Mouse (Mus musculus) midbrain, postnatal 0 days (tissue): ENCODE results near the gene Gga3. TPM values are rescaled to one million over a fixed set of nuclear protein-coding genes. Genes with fewer than 3 reads are reported as not detected.
A peak's percentile ranks its signal among the peaks of the same experiment; 100 is the strongest.

Source experiments
- ATAC-seq: fragments of 200-750 bp; cut with Nextera tagmentation; 2 replicates; pipeline ENCODE4 v1.8.0; 2017; ENCODE audit warnings: moderate number of reproducible peaks, mild to moderate bottlenecking, moderate TSS enrichment, moderate library complexity; ENCODE audit not compliant: low FRiP score
- DNase-seq: peaks from one replicate; pipeline ENCODE4 v3.0.0-alpha.2; 2015; ENCODE audit warnings: low spot score
- H3K27ac ChIP-seq: fragments of 300-500 bp; sonication (generic); 2 replicates; pipeline ENCODE4 v1.5.1; 2014; ENCODE audit warnings: low read depth, mild to moderate bottlenecking, low read length, mixed read lengths
- H3K27me3 ChIP-seq: fragments of 300-500 bp; sonication (generic); 2 replicates; pipeline ENCODE4 v1.6.1; 2014; ENCODE audit warnings: low read length, control low read depth, mixed read lengths; ENCODE audit not compliant: insufficient read depth
- H3K36me3 ChIP-seq: fragments of 300-500 bp; sonication (generic); 2 replicates; pipeline ENCODE4 v1.6.1; 2014; ENCODE audit warnings: low read length, control low read depth, mixed read lengths; ENCODE audit not compliant: insufficient read depth
- H3K4me1 ChIP-seq: fragments of 300-500 bp; sonication (generic); 2 replicates; pipeline ENCODE4 v1.6.1; 2014; ENCODE audit warnings: mild to moderate bottlenecking, control low read depth, antibody characterized with exemption, low read length, mixed read lengths; ENCODE audit not compliant: insufficient read depth
- H3K4me2 ChIP-seq: fragments of 300-500 bp; sonication (generic); 2 replicates; pipeline ENCODE4 v1.6.1; 2014; ENCODE audit warnings: low read depth, mild to moderate bottlenecking, low read length, mixed read lengths; ENCODE audit not compliant: poor library complexity, severe bottlenecking
- H3K4me3 ChIP-seq: fragments of 300-500 bp; sonication (generic); 2 replicates; pipeline ENCODE4 v1.5.1; 2014; ENCODE audit warnings: low read depth, mild to moderate bottlenecking, low read length, moderate library complexity
- H3K9ac ChIP-seq: fragments of 300-500 bp; sonication (generic); replicated peaks from 2 replicates; pipeline ENCODE4 v1.6.1; 2014; ENCODE audit warnings: mild to moderate bottlenecking, low read length, moderate library complexity, mixed read lengths; ENCODE audit not compliant: poor library complexity, severe bottlenecking
- H3K9me3 ChIP-seq: fragments of 300-500 bp; sonication (generic); 2 replicates; pipeline ENCODE4 v1.6.1; 2016; ENCODE audit warnings: low read length, control low read depth
- CTCF ChIP-seq: IDR thresholded peaks from 2 replicates; pipeline ENCODE4 v1.5.1; 2016; ENCODE audit warnings: antibody characterized with exemption, mild to moderate bottlenecking
- WGBS: fragments of 180-500 bp; shearing (Covaris S2); extraction: QIAGEN DNeasy Blood & Tissue Kit; methylation state at CpG from one replicate; pipeline ENCODE4 v1.1.7; 2014; 5-methylcytosine and 5-hydroxymethylcytosine counted together
- polyA plus RNA-seq: library from polyadenylated mRNA; unstranded; fragments of >200 nt; fragmentation: Nextera tagmentation; extraction: Ambion mirVana; gene quantifications from 2 replicates; pipeline ENCODE4 v1.2.1, GENCODE M21; 2015
- total RNA-seq: library from RNA; depleted of rRNA; stranded (reverse); fragments of >200 nt; gene quantifications from 2 replicates; pipeline ENCODE4 v1.2.3, GENCODE M21; 2014

Gga3 gene
- total and polyA plus RNA-seq, 2 experiments from 2014 or later: 20.5 to 34.5 TPM

DNA sequence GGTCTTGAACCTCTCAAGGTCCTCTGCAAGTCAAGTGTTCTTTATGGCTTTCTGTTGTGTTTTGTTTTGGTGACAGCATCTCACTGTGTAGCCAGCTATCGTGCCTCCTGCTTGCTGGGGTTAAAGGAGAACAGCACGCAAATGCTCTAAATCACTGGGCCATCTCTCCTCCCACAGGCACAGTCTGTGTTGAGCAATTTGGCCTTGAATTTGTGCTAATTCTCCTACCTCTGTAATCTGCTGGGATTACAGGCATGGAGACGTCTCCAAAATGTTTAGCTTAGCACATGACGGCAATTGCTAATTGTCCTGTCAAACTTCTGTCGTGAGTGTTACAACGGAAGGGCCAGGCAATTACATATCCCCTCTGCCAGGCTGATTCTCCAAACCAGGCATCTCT lies 7.3 kb upstream of the Gga3 start:
- H3K27me3 ChIP-seq: no peaks in the 10 kb centered on the region
- no peak overlapping the region for H3K4me2 ChIP-seq
- no peaks in the 10 kb centered on the region for H3K4me1 ChIP-seq
- ATAC-seq (no peak), DNase-seq (no peak)
- no peak for TF ChIP-seq CTCF
- WGBS: 67% methylated on average over 6 of the region's 6 CpGs
- no peak overlapping the region for H3K27ac ChIP-seq
- H3K36me3 ChIP-seq: peaks cover 30% of the 10 kb centered on the region
- H3K9ac ChIP-seq: 0 out of 2 replicates have a peak overlapping the region, but pooled peaks have one; percentile 8
- H3K9me3 ChIP-seq: no peaks in the 10 kb centered on the region
- H3K4me3 ChIP-seq: no peak overlapping the region

DNA sequence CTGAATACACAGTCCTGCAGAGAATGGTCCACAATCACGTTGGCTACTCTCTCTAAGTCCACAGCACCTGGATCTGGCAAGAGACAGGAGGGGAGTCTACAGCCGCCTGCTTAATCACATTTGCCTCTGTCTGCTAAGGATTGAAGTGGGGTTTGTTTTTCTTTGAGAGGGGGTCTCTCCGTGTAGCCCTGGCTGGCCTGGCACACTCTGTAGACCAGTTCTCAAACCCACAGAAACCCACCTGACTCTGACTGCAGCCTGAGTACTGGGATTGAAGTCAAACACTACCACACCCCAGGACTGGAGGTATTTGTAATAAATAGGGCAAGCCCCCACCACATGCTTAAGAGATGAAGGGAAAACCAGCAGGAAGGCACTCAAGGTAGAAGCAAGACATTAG lies 5.7 kb upstream of the Gga3 start:
- DNase-seq (no peak), ATAC-seq (no peak)
- Histone ChIP-seq H3K36me3 (peaks cover 21% of the 10 kb centered on the region), H3K4me2 (no peak overlapping the region), H3K9me3 (no peaks in the 10 kb centered on the region), H3K9ac (no peak overlapping the region), H3K27me3 (no peaks in the 10 kb centered on the region), H3K4me3 (no peak overlapping the region), H3K27ac (no peak overlapping the region), H3K4me1 (no peaks in the 10 kb centered on the region)
- TF ChIP-seq CTCF: no peak
- 77% methylated on average over 3 of the region's 3 CpGs for whole genome bisulfite sequencing

DNA sequence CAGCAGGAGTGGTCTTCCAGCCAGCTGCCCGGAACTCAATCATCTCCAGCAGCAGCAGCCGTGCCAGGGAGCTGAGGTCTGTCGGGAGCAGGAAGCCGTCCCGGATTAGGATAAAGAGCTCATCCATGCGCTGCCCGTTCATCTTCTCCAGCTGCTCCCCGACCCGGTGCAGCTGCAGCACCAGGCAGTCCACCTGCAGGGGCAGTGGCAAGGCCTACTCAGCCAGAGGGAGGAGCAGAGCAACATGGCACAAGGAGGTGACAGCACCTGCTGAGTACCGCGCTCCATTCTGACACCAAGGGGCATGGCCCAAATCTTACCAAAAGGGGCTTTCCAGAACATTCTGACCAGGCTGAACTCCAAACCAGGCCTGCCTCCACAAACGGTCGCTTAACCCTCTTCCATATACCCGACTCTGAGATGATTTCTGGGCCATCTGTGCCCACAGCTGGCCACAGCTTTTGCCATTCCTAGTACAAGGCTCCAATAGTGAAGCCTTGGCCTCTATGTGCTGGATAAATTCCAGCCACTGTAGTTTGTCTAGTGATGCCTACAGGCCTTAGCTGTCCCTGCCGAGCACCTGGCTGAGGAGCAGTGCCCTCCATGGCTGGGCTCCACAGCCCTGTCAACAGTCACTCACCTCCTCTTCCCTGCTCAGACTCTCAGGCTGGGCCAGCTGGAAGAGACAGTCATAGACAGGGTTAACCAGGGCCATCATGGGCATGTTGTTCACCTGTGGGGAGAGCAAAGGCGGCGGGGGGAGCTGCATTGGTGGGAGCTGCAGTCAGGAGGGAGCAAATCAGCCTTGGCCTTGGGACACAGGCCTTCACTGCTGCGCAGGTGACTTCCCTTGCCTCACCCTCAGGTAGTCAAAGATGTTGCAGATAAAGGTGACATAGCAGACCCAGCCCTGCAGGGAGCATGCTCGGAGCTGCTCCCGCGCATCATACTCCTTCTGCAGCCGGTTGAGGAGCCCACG lies 4.9 kb upstream of the Gga3 start:
- Histone ChIP-seq H3K9ac (no peak overlapping the region), H3K36me3 (peaks cover 19% of the 10 kb centered on the region), H3K4me1 (no peaks in the 10 kb centered on the region), H3K27ac (no peak overlapping the region), H3K27me3 (no peaks in the 10 kb centered on the region), H3K9me3 (no peaks in the 10 kb centered on the region), H3K4me2 (no peak overlapping the region), H3K4me3 (no peak overlapping the region)
- no peak for TF ChIP-seq CTCF
- WGBS: 75% methylated on average over 23 of the region's 23 CpGs
- ATAC-seq (no peak), DNase-seq (peak; percentile 73)

DNA sequence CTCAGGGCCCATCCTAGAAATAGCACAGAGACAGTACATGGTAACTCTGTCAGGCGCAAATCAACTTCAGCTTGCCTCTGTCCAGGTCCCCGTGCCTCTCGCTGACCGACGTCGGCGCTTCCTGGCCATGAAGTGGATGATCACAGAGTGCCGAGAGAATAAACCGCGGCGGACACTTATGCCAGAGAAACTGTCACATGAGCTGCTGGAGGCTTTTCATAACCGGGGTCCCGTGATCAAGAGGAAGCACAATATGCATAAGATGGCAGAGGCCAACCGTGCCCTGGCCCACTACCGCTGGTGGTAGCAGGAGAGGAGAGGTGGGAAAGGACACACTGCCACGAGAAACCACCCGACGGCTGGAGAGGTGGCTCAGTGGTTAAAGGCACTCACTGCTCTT lies 2.9 kb upstream of the Gga3 start:
- Histone ChIP-seq H3K4me2 (no peak overlapping the region), H3K27ac (no peak overlapping the region), H3K9ac (no peak overlapping the region), H3K4me3 (no peak overlapping the region), H3K27me3 (no peaks in the 10 kb centered on the region), H3K4me1 (peaks cover 5% of the 10 kb centered on the region), H3K9me3 (no peaks in the 10 kb centered on the region), H3K36me3 (peaks cover 19% of the 10 kb centered on the region)
- 95% methylated on average over 18 of the region's 18 CpGs for WGBS
- ATAC-seq (no peak), DNase-seq (no peak)
- TF ChIP-seq CTCF: no peak

DNA sequence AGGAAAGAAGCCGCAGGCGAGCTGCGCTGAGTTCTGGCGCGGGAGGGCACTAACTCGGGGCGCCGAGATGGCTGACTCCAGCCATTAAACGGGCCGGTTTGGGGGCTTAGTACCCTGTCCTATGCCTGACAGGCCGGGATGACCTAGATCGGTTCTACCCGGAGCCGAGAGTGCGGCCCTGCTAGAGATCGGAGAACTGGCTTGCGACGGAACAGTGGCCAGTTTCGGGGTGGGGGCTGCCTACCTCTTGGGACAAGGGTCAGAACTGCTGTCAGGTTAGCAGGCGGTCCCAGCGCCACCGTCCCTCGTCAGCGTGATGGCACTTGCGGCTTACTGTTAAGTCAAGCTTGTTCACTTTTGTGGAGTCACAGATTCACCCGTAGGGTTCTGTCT lies 449 bp upstream of the Gga3 start:
- Histone ChIP-seq H3K9me3 (no peaks in the 10 kb centered on the region), H3K36me3 (peaks cover 16% of the 10 kb centered on the region), H3K27me3 (no peaks in the 10 kb centered on the region), H3K9ac (peak overlapping the region; percentile 99), H3K4me1 (peaks cover 5% of the 10 kb centered on the region), H3K4me3 (peak overlapping the region; percentile 85), H3K27ac (peak overlapping the region; percentile 94), H3K4me2 (peak overlapping the region; percentile 93)
- 1% methylated on average over 25 of the region's 26 CpGs for WGBS
- DNase-seq (no peak), ATAC-seq (peak; percentile 39)
- no peak for TF ChIP-seq CTCF

DNA sequence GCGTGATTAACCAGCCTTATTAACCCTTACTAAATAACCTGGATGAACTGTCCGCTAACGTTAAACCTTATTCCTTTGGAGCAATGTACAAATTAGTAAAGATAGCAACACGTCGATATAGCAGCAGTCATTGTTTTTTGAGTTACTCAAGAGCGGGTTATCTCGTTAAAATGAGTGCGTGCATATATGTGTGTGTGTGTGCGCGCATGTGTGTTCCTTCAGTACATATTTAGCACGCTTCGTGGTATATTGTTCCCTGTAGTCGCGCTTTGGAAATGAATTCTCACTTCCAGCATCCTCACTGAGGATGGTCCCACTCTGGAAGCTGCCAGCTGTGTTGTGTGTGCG lies 749 bp downstream of the Gga3 start:
- Histone ChIP-seq H3K4me1 (peaks cover 5% of the 10 kb centered on the region), H3K4me2 (peak overlapping the region; percentile 93), H3K4me3 (peak overlapping the region; percentile 85), H3K27me3 (no peaks in the 10 kb centered on the region), H3K27ac (peak overlapping the region; percentile 94), H3K36me3 (peaks cover 12% of the 10 kb centered on the region; the same call in 1 of the 2 replicates), H3K9ac (peak overlapping the region; percentile 99), H3K9me3 (no peaks in the 10 kb centered on the region)
- no peak for TF ChIP-seq CTCF
- ATAC-seq (no peak), DNase-seq (no peak)
- WGBS: 6% methylated on average over 15 of the region's 15 CpGs
